Mouse (Mus musculus): Measurements from ENCODE around the gene Abhd17b. TPM values are rescaled to one million over a fixed set of nuclear protein-coding genes. Genes with fewer than 3 reads are reported as not detected.

Abhd17b gene
- polyA plus RNA-seq, 1 experiment from 2014 or later = 43.1 TPM

DNA sequence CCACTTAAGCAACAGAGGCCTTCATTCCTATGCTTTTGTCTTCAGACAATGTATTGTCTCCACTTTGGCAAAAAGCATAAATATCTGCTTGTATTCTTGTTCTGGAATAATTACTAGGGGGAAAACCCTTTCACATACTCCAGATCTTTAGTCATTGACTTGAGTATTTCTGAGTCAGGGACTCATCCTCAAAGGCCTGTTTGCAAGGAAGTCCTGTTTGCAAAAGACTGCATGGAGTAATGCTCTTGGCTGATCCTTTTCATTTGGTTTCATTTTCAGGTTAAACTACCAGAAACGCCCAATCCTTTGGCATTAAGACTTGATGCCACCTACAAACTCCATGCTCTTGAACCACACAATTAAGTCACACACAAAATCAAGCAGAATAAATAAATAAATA, 9.1 kb upstream of the Abhd17b start:
- H3K4me2 ChIP-seq (ENCODE audit: low read length) = no peak overlapping the region
- H3K27ac ChIP-seq (ENCODE audit: low read depth, low read length) = no peak overlapping the region
- H3K9ac ChIP-seq (ENCODE audit: low read length) = no peak overlapping the region
- H3K4me3 ChIP-seq (ENCODE audit: low read depth, low read length) = no peak overlapping the region
- no peaks in the 10 kb centered on the region for H3K4me1 ChIP-seq (ENCODE audit: control insufficient read depth, insufficient read depth, low read length)
- no peaks in the 10 kb centered on the region for H3K36me3 ChIP-seq (ENCODE audit: control insufficient read depth, insufficient read depth, low read length)
- ATAC-seq (no peak), DNase-seq (ENCODE audit: low spot score) (no peak)
- no peaks in the 10 kb centered on the region for H3K9me3 ChIP-seq (replicated peaks; ENCODE audit: control insufficient read depth, low read length)
- H3K27me3 ChIP-seq (replicated peaks; ENCODE audit: control insufficient read depth, insufficient read depth, low read length) = no peaks in the 10 kb centered on the region
- WGBS = 87% methylated on average over 1 of the region's 1 CpGs

DNA sequence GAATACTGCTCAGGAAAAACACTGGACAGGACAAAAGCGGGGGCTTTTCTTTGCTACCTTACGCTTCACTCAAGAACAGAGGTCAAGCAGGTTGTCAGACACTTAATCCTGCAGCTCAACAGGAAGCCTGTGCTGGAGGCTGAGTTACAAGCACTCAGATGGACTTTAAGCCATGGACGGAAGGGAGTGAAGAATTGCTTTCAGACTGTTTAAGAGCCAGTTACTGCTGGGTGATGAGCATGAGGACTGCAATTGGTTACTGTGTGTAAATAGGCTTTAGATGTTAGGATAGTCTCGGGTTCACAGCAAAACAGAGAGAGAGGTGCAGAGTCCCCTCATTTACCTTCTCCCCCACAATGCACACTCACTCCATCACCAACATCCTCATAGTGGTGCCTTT, 7.7 kb upstream of the Abhd17b start:
- H3K36me3 ChIP-seq (ENCODE audit: control insufficient read depth, insufficient read depth, low read length) = no peaks in the 10 kb centered on the region
- no peaks in the 10 kb centered on the region for H3K4me1 ChIP-seq (ENCODE audit: control insufficient read depth, insufficient read depth, low read length)
- ATAC-seq (no peak), DNase-seq (ENCODE audit: low spot score) (no peak)
- no peak overlapping the region for H3K4me3 ChIP-seq (ENCODE audit: low read depth, low read length)
- WGBS = 77% methylated on average over 4 of the region's 4 CpGs
- H3K9ac ChIP-seq (ENCODE audit: low read length) = no peak overlapping the region
- H3K9me3 ChIP-seq (replicated peaks; ENCODE audit: control insufficient read depth, low read length) = no peaks in the 10 kb centered on the region
- no peaks in the 10 kb centered on the region for H3K27me3 ChIP-seq (replicated peaks; ENCODE audit: control insufficient read depth, insufficient read depth, low read length)
- H3K4me2 ChIP-seq (ENCODE audit: low read length) = no peak overlapping the region
- no peak overlapping the region for H3K27ac ChIP-seq (ENCODE audit: low read depth, low read length)

DNA sequence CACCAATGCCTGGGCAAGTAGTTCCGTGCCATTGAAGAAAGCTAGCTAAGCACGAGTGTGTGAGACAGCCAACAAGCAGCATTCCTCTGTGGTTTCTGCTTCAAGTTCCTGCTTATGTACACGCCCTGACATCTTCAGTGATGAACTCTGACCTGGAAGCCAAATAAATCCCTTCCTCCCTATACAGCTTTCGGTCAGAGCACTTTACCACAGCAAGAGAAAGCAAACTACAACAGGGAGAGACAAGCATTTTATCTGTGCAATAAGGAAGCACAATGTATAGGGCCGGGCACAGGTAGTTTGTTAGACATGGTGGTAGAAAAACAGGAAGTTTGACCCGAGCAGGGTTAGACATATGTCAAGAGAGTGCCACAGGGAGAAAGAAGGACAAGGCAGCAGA, 6.8 kb upstream of the Abhd17b start:
- no peaks in the 10 kb centered on the region for H3K9me3 ChIP-seq (replicated peaks; ENCODE audit: control insufficient read depth, low read length)
- no peak overlapping the region for H3K4me3 ChIP-seq (ENCODE audit: low read depth, low read length)
- ATAC-seq (no peak), DNase-seq (ENCODE audit: low spot score) (no peak)
- H3K4me1 ChIP-seq (ENCODE audit: control insufficient read depth, insufficient read depth, low read length) = no peaks in the 10 kb centered on the region
- H3K4me2 ChIP-seq (ENCODE audit: low read length) = no peak overlapping the region
- H3K27ac ChIP-seq (ENCODE audit: low read depth, low read length) = no peak overlapping the region
- H3K9ac ChIP-seq (ENCODE audit: low read length) = no peak overlapping the region
- no peaks in the 10 kb centered on the region for H3K27me3 ChIP-seq (replicated peaks; ENCODE audit: control insufficient read depth, insufficient read depth, low read length)
- WGBS = 95% methylated on average over 6 of the region's 6 CpGs
- no peaks in the 10 kb centered on the region for H3K36me3 ChIP-seq (ENCODE audit: control insufficient read depth, insufficient read depth, low read length)

DNA sequence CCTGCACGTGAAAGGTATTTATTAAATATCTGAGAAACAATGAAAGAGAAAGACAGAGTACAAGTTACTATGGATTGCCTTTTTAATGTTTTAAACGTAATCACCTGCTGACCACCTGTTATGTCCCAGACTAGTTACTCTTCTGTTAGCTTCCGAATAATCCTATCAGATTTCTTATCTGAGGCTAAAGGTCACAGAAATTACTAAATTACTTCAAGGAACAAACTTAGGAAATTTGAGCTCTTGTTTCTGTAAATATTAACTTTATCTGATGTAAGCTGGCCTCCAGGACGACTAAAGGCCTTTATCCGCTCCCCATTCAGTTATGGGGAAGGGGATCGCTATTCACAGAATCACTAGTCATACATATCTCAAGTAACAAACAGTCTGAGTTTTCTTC, 1.3 kb upstream of the Abhd17b start:
- peak overlapping the region; percentile 88 for H3K4me3 ChIP-seq (ENCODE audit: low read depth, low read length)
- peak overlapping the region; percentile 96 for H3K9ac ChIP-seq (ENCODE audit: low read length)
- 46% methylated on average over 6 of the region's 6 CpGs for WGBS
- H3K36me3 ChIP-seq (ENCODE audit: control insufficient read depth, insufficient read depth, low read length) = no peaks in the 10 kb centered on the region
- no peak overlapping the region for H3K27ac ChIP-seq (ENCODE audit: low read depth, low read length)
- H3K9me3 ChIP-seq (replicated peaks; ENCODE audit: control insufficient read depth, low read length) = no peaks in the 10 kb centered on the region
- no peak for ATAC-seq
- peaks cover 19% of the 10 kb centered on the region for H3K4me1 ChIP-seq (ENCODE audit: control insufficient read depth, insufficient read depth, low read length)
- H3K4me2 ChIP-seq (ENCODE audit: low read length) = peak overlapping the region; percentile 80
- no peaks in the 10 kb centered on the region for H3K27me3 ChIP-seq (replicated peaks; ENCODE audit: control insufficient read depth, insufficient read depth, low read length)
- DNase-seq (ENCODE audit: low spot score) = no peak

DNA sequence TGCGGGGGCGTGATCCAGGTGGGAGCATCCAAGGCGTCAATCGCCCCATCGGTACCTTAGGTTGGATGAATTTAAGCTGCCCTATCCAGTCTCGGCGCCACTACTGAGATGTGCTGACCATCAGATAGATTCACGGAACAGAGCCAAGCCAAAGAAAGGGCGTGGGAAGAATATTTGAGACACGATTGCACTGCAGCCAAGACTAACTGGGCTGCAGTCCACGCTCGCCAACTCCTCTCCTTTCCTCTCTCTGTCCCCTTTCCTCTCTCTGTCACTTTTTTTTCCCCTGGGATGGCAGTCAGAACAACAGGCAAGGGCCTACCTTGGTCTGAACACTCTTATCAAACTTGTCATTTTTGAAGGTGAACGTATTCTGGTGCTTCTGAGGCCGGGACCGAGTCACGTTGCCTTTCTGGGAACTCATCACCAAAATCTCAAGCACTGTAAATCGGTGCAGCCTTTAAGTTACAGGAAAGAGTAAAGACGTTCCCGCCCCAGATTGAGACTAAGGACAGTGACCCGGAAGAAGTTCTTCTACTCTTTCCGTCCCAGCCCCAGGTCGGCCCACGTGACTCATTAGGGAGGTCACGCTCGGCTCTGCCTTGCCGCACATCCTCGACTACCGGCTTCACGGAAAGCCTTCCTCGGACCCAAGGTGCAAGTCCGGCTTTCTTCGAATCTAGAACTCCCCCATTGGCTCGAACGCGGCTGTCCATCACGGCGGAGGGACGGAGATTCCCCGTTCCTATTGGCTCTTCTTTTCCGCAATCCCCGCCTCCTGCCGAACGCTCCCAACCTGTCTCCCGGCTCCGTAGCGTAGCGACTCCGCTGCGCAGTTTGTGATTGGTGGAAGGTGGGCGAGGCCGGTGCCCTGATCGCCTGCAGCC, 457 bp upstream of the Abhd17b start, which contains the start of gene 1110059E24Rik:
1110059E24Rik (minus strand) TSS at position 692 of the 887 bp plus-strand sequence.
- DNase-seq (ENCODE audit: low spot score) = peak; percentile 98
- ATAC-seq = peak; percentile 98
- Histone ChIP-seq H3K9ac (ENCODE audit: low read length) (peak within 1 kb of the TSS; percentile 96), H3K36me3 (ENCODE audit: control insufficient read depth, insufficient read depth, low read length) (no peaks in the 10 kb centered on the region), H3K27me3 (replicated peaks; ENCODE audit: control insufficient read depth, insufficient read depth, low read length) (no peaks in the 10 kb centered on the region), H3K27ac (ENCODE audit: low read depth, low read length) (peak within 1 kb of the TSS; percentile 99), H3K4me3 (ENCODE audit: low read depth, low read length) (peak within 1 kb of the TSS; percentile 88), H3K4me2 (ENCODE audit: low read length) (peak within 1 kb of the TSS; percentile 80), H3K9me3 (replicated peaks; ENCODE audit: control insufficient read depth, low read length) (no peaks in the 10 kb centered on the region), H3K4me1 (ENCODE audit: control insufficient read depth, insufficient read depth, low read length) (peaks cover 19% of the 10 kb centered on the region)
- 6% methylated on average over 52 of the region's 52 CpGs for WGBS

DNA sequence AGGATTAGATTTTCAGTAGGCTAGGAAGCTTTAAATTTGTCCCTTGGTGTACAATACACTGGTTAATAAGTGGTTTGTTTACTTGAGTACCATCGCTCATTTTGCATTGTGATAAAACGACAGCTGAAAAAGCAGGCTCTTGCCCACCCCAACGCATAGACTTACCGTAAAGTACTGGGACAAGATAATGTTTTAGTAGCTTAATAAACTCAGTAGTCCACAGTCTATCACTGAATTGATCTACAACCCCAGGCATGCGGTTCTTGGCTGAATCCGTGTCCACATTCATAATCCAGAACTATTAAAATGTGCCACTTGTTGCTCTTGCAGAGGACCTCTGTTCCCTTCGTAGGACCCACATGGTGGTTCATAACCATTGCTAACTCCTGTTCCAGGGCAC, 1.8 kb downstream of the Abhd17b start:
- peak overlapping the region; percentile 96 for H3K9ac ChIP-seq (ENCODE audit: low read length)
- peaks cover 19% of the 10 kb centered on the region for H3K4me1 ChIP-seq (ENCODE audit: control insufficient read depth, insufficient read depth, low read length)
- no peaks in the 10 kb centered on the region for H3K9me3 ChIP-seq (replicated peaks; ENCODE audit: control insufficient read depth, low read length)
- peak overlapping the region; percentile 88 for H3K4me3 ChIP-seq (ENCODE audit: low read depth, low read length)
- H3K4me2 ChIP-seq (ENCODE audit: low read length) = peak overlapping the region; percentile 64
- no peaks in the 10 kb centered on the region for H3K27me3 ChIP-seq (replicated peaks; ENCODE audit: control insufficient read depth, insufficient read depth, low read length)
- no peak overlapping the region for H3K27ac ChIP-seq (ENCODE audit: low read depth, low read length)
- 49% methylated on average over 7 of the region's 7 CpGs for WGBS
- DNase-seq (ENCODE audit: low spot score) (no peak), ATAC-seq (no peak)
- H3K36me3 ChIP-seq (ENCODE audit: control insufficient read depth, insufficient read depth, low read length) = no peaks in the 10 kb centered on the region

DNA sequence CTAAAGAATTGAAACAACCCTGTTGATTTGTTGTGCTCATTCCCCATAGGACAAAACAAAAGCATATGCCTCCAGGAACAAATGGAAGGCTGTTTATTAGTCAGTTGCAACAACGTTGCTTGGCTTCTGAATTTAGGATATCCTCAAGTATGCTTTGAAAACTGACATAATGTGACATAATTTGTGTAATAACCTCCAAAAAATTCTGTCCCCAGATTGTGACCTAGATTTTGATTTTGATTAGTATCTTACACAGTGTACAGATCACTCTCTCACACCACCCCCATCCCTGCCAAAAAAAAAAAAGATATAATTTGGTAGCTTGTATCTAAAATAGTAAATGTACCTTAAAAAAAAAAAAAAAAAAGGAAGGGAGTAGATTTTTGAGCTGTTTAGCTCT, 7.7 kb downstream of the Abhd17b start:
- 83% methylated on average over 1 of the region's 1 CpGs for WGBS
- DNase-seq (ENCODE audit: low spot score) (no peak), ATAC-seq (no peak)
- no peaks in the 10 kb centered on the region for H3K36me3 ChIP-seq (ENCODE audit: control insufficient read depth, insufficient read depth, low read length)
- H3K4me2 ChIP-seq (ENCODE audit: low read length) = no peak overlapping the region
- H3K4me3 ChIP-seq (ENCODE audit: low read depth, low read length) = no peak overlapping the region
- H3K9me3 ChIP-seq (replicated peaks; ENCODE audit: control insufficient read depth, low read length) = no peaks in the 10 kb centered on the region
- H3K4me1 ChIP-seq (ENCODE audit: control insufficient read depth, insufficient read depth, low read length) = 0 out of 2 replicates have a peak, but pooled peaks cover 4% of the 10 kb centered on the region
- no peaks in the 10 kb centered on the region for H3K27me3 ChIP-seq (replicated peaks; ENCODE audit: control insufficient read depth, insufficient read depth, low read length)
- no peak overlapping the region for H3K27ac ChIP-seq (ENCODE audit: low read depth, low read length)
- H3K9ac ChIP-seq (ENCODE audit: low read length) = no peak overlapping the region

DNA sequence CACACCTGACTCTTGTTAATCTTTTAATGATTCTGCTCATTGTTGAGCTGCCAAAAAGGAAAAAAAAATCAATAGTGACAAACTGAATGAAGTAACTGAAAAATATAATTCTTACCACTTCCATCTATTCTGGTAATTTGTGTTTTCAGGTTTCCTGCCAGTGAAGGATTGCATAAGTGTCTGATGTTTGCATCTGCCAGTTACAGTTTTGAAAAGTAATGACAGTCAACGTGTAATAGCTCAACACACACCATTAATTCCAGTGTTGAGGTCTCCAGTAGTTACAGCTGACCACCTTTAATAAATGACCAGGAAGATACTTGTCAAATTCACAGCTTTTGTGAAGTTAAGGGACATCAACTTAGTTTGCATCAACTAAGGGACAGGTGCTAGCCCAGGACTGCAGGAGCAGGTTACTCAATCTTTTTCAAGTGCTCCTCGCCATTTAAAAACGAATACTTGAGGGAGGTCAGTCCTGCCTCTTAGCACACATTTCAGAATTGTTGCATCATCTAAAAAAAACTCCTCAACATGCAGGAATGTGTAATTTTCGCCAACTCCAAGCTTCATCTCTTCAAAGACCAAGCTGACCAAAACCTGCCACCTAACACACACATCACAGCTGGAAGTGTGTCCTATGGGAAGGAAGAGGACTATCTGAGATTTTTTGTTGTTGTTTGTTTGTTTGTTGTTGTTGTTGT, 10.9 kb downstream of the Abhd17b start:
- WGBS = 91% methylated on average over 4 of the region's 4 CpGs
- no peak for DNase-seq (ENCODE audit: low spot score)
- Histone ChIP-seq H3K36me3 (ENCODE audit: control insufficient read depth, insufficient read depth, low read length) (0 out of 2 replicates have a peak, but pooled peaks cover 2% of the 10 kb centered on the region), H3K9ac (ENCODE audit: low read length) (no peak overlapping the region), H3K4me2 (ENCODE audit: low read length) (no peak overlapping the region), H3K9me3 (replicated peaks; ENCODE audit: control insufficient read depth, low read length) (no peaks in the 10 kb centered on the region), H3K27me3 (replicated peaks; ENCODE audit: control insufficient read depth, insufficient read depth, low read length) (no peaks in the 10 kb centered on the region), H3K4me3 (ENCODE audit: low read depth, low read length) (no peak overlapping the region), H3K27ac (ENCODE audit: low read depth, low read length) (no peak overlapping the region), H3K4me1 (ENCODE audit: control insufficient read depth, insufficient read depth, low read length) (no peaks in the 10 kb centered on the region)
- no peak for ATAC-seq

DNA sequence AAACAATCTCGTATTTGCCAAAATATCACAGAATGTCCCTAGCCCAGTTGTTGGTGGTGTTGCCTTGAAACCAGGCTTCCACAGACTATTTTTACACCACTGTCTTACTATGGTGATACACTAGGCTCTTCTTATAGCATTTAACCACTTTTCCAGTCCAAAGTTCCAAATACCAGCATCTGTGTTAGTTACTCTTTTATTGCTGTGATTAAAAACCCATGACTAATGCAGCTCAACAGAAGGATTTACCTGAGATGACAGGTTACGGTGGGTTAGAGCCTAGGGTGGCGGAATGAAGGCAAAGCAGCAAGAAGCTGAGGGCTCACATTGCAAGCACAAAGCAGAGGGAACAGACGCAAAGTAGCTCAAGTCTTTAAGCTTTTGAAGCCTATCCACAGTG, 16.7 kb downstream of the Abhd17b start:
- ATAC-seq (no peak), DNase-seq (ENCODE audit: low spot score) (no peak)
- H3K4me1 ChIP-seq (ENCODE audit: control insufficient read depth, insufficient read depth, low read length) = no peaks in the 10 kb centered on the region
- H3K36me3 ChIP-seq (ENCODE audit: control insufficient read depth, insufficient read depth, low read length) = 0 out of 2 replicates have a peak, but pooled peaks cover 2% of the 10 kb centered on the region
- no peaks in the 10 kb centered on the region for H3K9me3 ChIP-seq (replicated peaks; ENCODE audit: control insufficient read depth, low read length)
- 91% methylated on average over 4 of the region's 4 CpGs for WGBS
- no peaks in the 10 kb centered on the region for H3K27me3 ChIP-seq (replicated peaks; ENCODE audit: control insufficient read depth, insufficient read depth, low read length)
- no peak overlapping the region for H3K9ac ChIP-seq (ENCODE audit: low read length)
- no peak overlapping the region for H3K27ac ChIP-seq (ENCODE audit: low read depth, low read length)
- H3K4me2 ChIP-seq (ENCODE audit: low read length) = no peak overlapping the region
- no peak overlapping the region for H3K4me3 ChIP-seq (ENCODE audit: low read depth, low read length)
